8 mouse cellular contexts compared by ENCODE assay signal in the genomic region with DNA sequence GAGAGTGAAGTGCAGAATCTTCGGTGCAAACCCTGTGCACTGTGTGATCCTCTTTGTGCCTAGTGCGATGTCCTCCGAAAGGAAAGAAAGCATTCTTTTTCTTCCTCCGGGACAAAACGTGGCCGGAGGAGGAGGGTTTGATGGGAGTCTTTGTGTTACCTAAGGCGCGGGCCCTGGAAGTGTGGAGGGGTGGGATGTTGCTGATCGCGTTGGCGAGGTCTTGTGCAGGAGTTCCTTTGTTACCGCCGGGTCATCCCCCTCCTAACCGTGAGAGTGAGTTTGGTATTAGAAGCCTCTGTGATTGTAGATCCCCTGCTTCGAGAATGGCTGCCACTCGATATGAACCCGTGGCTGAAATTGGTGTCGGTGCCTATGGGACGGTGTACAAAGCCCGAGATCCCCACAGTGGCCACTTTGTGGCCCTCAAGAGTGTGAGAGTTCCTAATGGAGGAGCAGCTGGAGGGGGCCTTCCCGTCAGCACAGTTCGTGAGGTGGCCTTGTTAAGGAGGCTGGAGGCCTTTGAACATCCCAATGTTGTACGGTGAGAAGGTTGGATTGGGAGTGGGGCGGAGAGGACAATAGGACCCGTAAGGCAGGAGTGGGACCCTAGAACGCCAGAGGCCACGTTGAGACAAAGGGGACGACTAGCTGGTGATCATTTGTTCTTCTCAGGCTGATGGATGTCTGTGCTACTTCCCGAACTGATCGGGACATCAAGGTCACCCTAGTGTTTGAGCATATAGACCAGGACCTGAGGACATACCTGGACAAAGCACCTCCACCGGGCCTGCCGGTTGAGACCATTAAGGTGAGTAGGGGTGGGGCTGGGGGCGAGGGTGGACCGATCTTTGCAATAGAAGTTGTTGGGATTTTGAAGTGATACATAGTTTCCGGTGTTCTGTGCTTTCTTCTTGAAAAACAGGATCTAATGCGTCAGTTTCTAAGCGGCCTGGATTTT. TPM values are rescaled to one million over a fixed set of nuclear protein-coding genes. Genes with fewer than 3 reads are reported as not detected.
DNase-seq lines count a peak whose midpoint lies in the region; ATAC-seq and TF ChIP-seq lines count a peak whose summit lies in the region.

No protein-coding gene starts in this region.

- no peak for TF ChIP-seq CTCF in midbrain, postnatal 0 days (IDR thresholded peaks at IDR 0.05)

- peak overlapping the region; percentile 89 for H3K27ac ChIP-seq in hindbrain, embryonic 15.5 days (replicated peaks)
- peak overlapping the region; percentile 96 for H3K27ac ChIP-seq in midbrain, postnatal 0 days (ENCODE audit: low read depth, low read length)

- H3K9me3 ChIP-seq in hindbrain, embryonic 15.5 days = no peaks in the 10 kb centered on the region
- H3K9me3 ChIP-seq in midbrain, postnatal 0 days (ENCODE audit: low read length) = no peaks in the 10 kb centered on the region

- intact Hi-C loops in heart, postnatal 25 days (cut with DNase I) = no loop called here

- 13% methylated on average over 37 of the region's 37 CpGs for WGBS in hindbrain, embryonic 15.5 days
- 12% methylated on average over 37 of the region's 37 CpGs for WGBS in midbrain, postnatal 0 days

- no peak for ATAC-seq in hindbrain, embryonic 15.5 days (ENCODE audit: low FRiP score, low read depth)
- no peak for ATAC-seq in midbrain, postnatal 0 days (ENCODE audit: low FRiP score)
- no peak for ATAC-seq in CD4-positive, CD25-positive, alpha-beta regulatory T cell, adult 4 months

- H3K4me3 ChIP-seq in hindbrain, embryonic 15.5 days = peak overlapping the region; percentile 72
- peak overlapping the region; percentile 74 for H3K4me3 ChIP-seq in midbrain, postnatal 0 days (ENCODE audit: low read depth, low read length)

- no peaks in the 10 kb centered on the region for H3K27me3 ChIP-seq in hindbrain, embryonic 15.5 days
- H3K27me3 ChIP-seq in midbrain, postnatal 0 days (ENCODE audit: insufficient read depth, low read length) = no peaks in the 10 kb centered on the region

- peak; percentile 94 for DNase-seq in heart, adult 11 months
- DNase-seq in heart, postnatal 25 days (ENCODE audit: low spot score) = no peak
- DNase-seq in thymus, postnatal 25 days = peak; percentile 33
- no peak for DNase-seq in thymus, postnatal 14 days
- DNase-seq in midbrain, postnatal 0 days (ENCODE audit: low spot score) = peak; percentile 22
- no peak for DNase-seq in urinary bladder, postnatal 25 days (ENCODE audit: low spot score)

- H3K36me3 ChIP-seq in hindbrain, embryonic 15.5 days = peaks cover 34% of the 10 kb centered on the region
- H3K36me3 ChIP-seq in midbrain, postnatal 0 days (ENCODE audit: insufficient read depth, low read length) = peaks cover 35% of the 10 kb centered on the region

- peak overlapping the region; percentile 88 for H3K9ac ChIP-seq in hindbrain, embryonic 15.5 days
- H3K9ac ChIP-seq in midbrain, postnatal 0 days (replicated peaks; ENCODE audit: low read length, poor library complexity, severe bottlenecking) = peak overlapping the region; percentile 91

- peaks cover 44% of the 10 kb centered on the region for H3K4me1 ChIP-seq in hindbrain, embryonic 15.5 days (replicated peaks)
- H3K4me1 ChIP-seq in midbrain, postnatal 0 days (ENCODE audit: insufficient read depth, low read length) = peaks cover 4% of the 10 kb centered on the region; the same call in 1 of the 2 replicates

- peak overlapping the region; percentile 77 for H3K4me2 ChIP-seq in hindbrain, embryonic 15.5 days
- peak overlapping the region; percentile 65 for H3K4me2 ChIP-seq in midbrain, postnatal 0 days (ENCODE audit: low read depth, low read length, poor library complexity, severe bottlenecking)

RNA-seq across cellular contexts. Expression of a gene that starts 0.9 kb away (rescaled TPM):
- 10 to 100 TPM; 76.1 to 83.3 TPM for total RNA-seq in heart, postnatal 25 days (2021)
- 743 and 831 TPM in 2 replicates for polyA plus RNA-seq in hindbrain, embryonic 15.5 days (2015; fragmentation: Nextera tagmentation; extraction: Ambion mirVana)
- 311 and 365 TPM in 2 replicates for total RNA-seq in midbrain, postnatal 0 days (2014; rRNA removed)
- 364 and 374 TPM in 2 replicates for polyA plus RNA-seq in midbrain, postnatal 0 days (2015; fragmentation: Nextera tagmentation; extraction: Ambion mirVana)
- 100 to 1,000 TPM; 294 to 347 TPM for polyA plus RNA-seq in CD4-positive, CD25-positive, alpha-beta regulatory T cell, adult 4 months (2017; shearing (Covaris generic))

RNA-seq across cellular contexts. Expression of a gene that starts 4.2 kb away (rescaled TPM):
- total RNA-seq in heart, postnatal 25 days (2021) = 1 to 10 TPM; 2.3 to 2.5 TPM
- 7.3 and 8.4 TPM in 2 replicates for polyA plus RNA-seq in hindbrain, embryonic 15.5 days (2015; fragmentation: Nextera tagmentation; extraction: Ambion mirVana)
- 84.0 and 90.0 TPM in 2 replicates for total RNA-seq in midbrain, postnatal 0 days (2014; rRNA removed)
- polyA plus RNA-seq in midbrain, postnatal 0 days (2015; fragmentation: Nextera tagmentation; extraction: Ambion mirVana) = 8.6 and 9.8 TPM in 2 replicates
- polyA plus RNA-seq in CD4-positive, CD25-positive, alpha-beta regulatory T cell, adult 4 months (2017; shearing (Covaris generic)) = under 1 TPM; 0.19 to 0.73 TPM

RNA-seq across cellular contexts. Expression of a gene that starts 5.9 kb away (rescaled TPM):
- total RNA-seq in heart, postnatal 25 days (2021) = 10 to 100 TPM; 43.4 to 47.4 TPM
- polyA plus RNA-seq in hindbrain, embryonic 15.5 days (2015; fragmentation: Nextera tagmentation; extraction: Ambion mirVana) = 120 and 123 TPM in 2 replicates
- 109 and 122 TPM in 2 replicates for total RNA-seq in midbrain, postnatal 0 days (2014; rRNA removed)
- polyA plus RNA-seq in midbrain, postnatal 0 days (2015; fragmentation: Nextera tagmentation; extraction: Ambion mirVana) = 101 and 104 TPM in 2 replicates
- polyA plus RNA-seq in CD4-positive, CD25-positive, alpha-beta regulatory T cell, adult 4 months (2017; shearing (Covaris generic)) = 100 to 1,000 TPM in 1 of 2 experiments, 10 to 100 TPM in 1; 87.4 to 109 TPM

RNA-seq across cellular contexts. Expression of a gene that starts 10.9 kb away (rescaled TPM):
- total RNA-seq in heart, postnatal 25 days (2021) = 1 to 10 TPM; 5.9 to 7.3 TPM
- polyA plus RNA-seq in hindbrain, embryonic 15.5 days (2015; fragmentation: Nextera tagmentation; extraction: Ambion mirVana) = 4.0 and 4.9 TPM in 2 replicates
- total RNA-seq in midbrain, postnatal 0 days (2014; rRNA removed) = 330 and 343 TPM in 2 replicates
- polyA plus RNA-seq in midbrain, postnatal 0 days (2015; fragmentation: Nextera tagmentation; extraction: Ambion mirVana) = 5.4 and 6.3 TPM in 2 replicates
- polyA plus RNA-seq in CD4-positive, CD25-positive, alpha-beta regulatory T cell, adult 4 months (2017; shearing (Covaris generic)) = 10 to 100 TPM; 29.8 to 34.6 TPM

RNA-seq across cellular contexts. Expression of a gene that starts 16.1 kb away (rescaled TPM):
- total RNA-seq in heart, postnatal 25 days (2021) = under 1 TPM in 1 of 2 experiments, not detected in 1; 0.14 TPM
- 0.21 and 0.26 TPM in 2 replicates for polyA plus RNA-seq in hindbrain, embryonic 15.5 days (2015; fragmentation: Nextera tagmentation; extraction: Ambion mirVana)
- total RNA-seq in midbrain, postnatal 0 days (2014; rRNA removed) = 0.22 TPM in 1 of 2 replicates, not detected in the other
- 0.13 TPM in 1 of 2 replicates, not detected in the other for polyA plus RNA-seq in midbrain, postnatal 0 days (2015; fragmentation: Nextera tagmentation; extraction: Ambion mirVana)
- under 1 TPM in 1 of 2 experiments, not detected in 1; 0.27 TPM for polyA plus RNA-seq in CD4-positive, CD25-positive, alpha-beta regulatory T cell, adult 4 months (2017; shearing (Covaris generic))

Comparison
In these comparisons a context has a peak if more than half of its experiments do, and no peak if none do; other contexts are left out.
1. DNase-seq: peak in heart, adult 11 months (single experiment), thymus, postnatal 25 days (single experiment) and midbrain, postnatal 0 days (single experiment); none in heart, postnatal 25 days (single experiment), thymus, postnatal 14 days (single experiment) and urinary bladder, postnatal 25 days (single experiment).